Comparison of ENCODE assay signal across 17 mouse cellular contexts in genomic region chr10:20040677-20041076, GRCm38 (mm10).
DNase-seq lines count a peak whose midpoint lies in the region; ATAC-seq and TF ChIP-seq lines count a peak whose summit lies in the region.
"Had no signal": no experiment of that assay in that cellular context is flagged by ENCODE, and none has a peak within 500 bp of the region (broad histone marks: within the 10 kb centered on the region; RNA-seq: fewer than 3 reads in every experiment).

No protein-coding gene starts in this region.

- no peak for DNase-seq in gastrocnemius, adult 2 months
- DNase-seq in gastrocnemius, postnatal 4 days (ENCODE audit: low spot score in 2 of 2), result no peak
- DNase-seq in 416B (ENCODE audit: low read depth), result peak; percentile 68
- DNase-seq in naive thymus-derived CD4-positive, alpha-beta T cell, adult 2 months (ENCODE audit: low read depth), result peak; percentile 17
- DNase-seq in ovary, adult 18-20 months (ENCODE audit: low spot score), result no peak
- no peak for DNase-seq in cerebellum, adult 11 months
- DNase-seq: adrenal gland, postnatal 25 days; cerebellum, postnatal 10 days; liver; thymus, postnatal 25 days had no signal

- intact Hi-C loops in gastrocnemius, adult 2 months (cut with DNase I), result no loop called here

- peak; percentile 53 for ATAC-seq in activated CD4-positive, CD25-positive, alpha-beta regulatory T cell, adult 4 months

- H3K27ac ChIP-seq in gastrocnemius, adult 2 months, result peak overlapping the region; percentile 20
- H3K27ac ChIP-seq: forebrain, embryonic 10.5 days; hindbrain, embryonic 13.5 days; limb, embryonic 10.5 days; liver, embryonic 15.5 days; lung, embryonic 15.5 days; neural tube, embryonic 15.5 days had no signal

- no peak for TF ChIP-seq CTCF in gastrocnemius, adult 2 months (IDR thresholded peaks at IDR 0.05)

- no peak overlapping the region for H3K4me3 ChIP-seq in gastrocnemius, adult 2 months
- H3K4me3 ChIP-seq: forebrain, embryonic 10.5 days; hindbrain, embryonic 13.5 days; limb, embryonic 10.5 days; liver, embryonic 15.5 days; lung, embryonic 15.5 days; neural tube, embryonic 15.5 days had no signal

Comparison
In these comparisons a context has a peak if more than half of its experiments do, and no peak if none do; other contexts are left out.
1. DNase-seq: peak in 416B (single experiment) and naive thymus-derived CD4-positive, alpha-beta T cell, adult 2 months (single experiment); none in gastrocnemius, adult 2 months (single experiment), gastrocnemius, postnatal 4 days (0 of 2), ovary, adult 18-20 months (single experiment) and cerebellum, adult 11 months (single experiment).